Mouse (Mus musculus) olfactory bulb, adult 2 months (tissue): Measurements from ENCODE around the gene Pcbp4. TPM values are rescaled to one million over a fixed set of nuclear protein-coding genes. Genes with fewer than 3 reads are reported as not detected.

ENCODE experiments used
- H3K27ac ChIP-seq: fragments of 200-500 bp; 2 replicates; pipeline ENCODE4 v1.5.1; 2012; ENCODE audit warnings: low read depth, low read length; ENCODE audit not compliant: insufficient read depth
- H3K4me1 ChIP-seq: fragments of 200-500 bp; 2 replicates; pipeline ENCODE4 v1.6.1; 2012; ENCODE audit warnings: low read length; ENCODE audit not compliant: control insufficient read depth, insufficient read depth
- H3K4me3 ChIP-seq: fragments of 200-500 bp; 2 replicates; pipeline ENCODE4 v1.5.1; 2012; ENCODE audit warnings: mild to moderate bottlenecking, low read depth, low read length, moderate library complexity; ENCODE audit not compliant: insufficient read depth
- CTCF ChIP-seq: fragments of 200-500 bp; IDR thresholded peaks from 2 replicates; pipeline ENCODE4 v1.5.1; 2012; ENCODE audit warnings: low read depth, mild to moderate bottlenecking, low read length, moderate library complexity; ENCODE audit not compliant: insufficient read depth
- POLR2A ChIP-seq: fragments of 200-500 bp; IDR thresholded peaks from 2 replicates; pipeline ENCODE4 v1.6.1; 2012; ENCODE audit warnings: mild to moderate bottlenecking, low read depth, low read length, moderate library complexity; ENCODE audit not compliant: insufficient read depth
- WGBS: fragments of 180-500 bp; shearing (Covaris S2); methylation state at CpG from one replicate; pipeline ENCODE4 v1.1.7; 2018; 5-methylcytosine and 5-hydroxymethylcytosine counted together
- polyA plus RNA-seq: library from polyadenylated mRNA; stranded (reverse); fragments of >200 nt; gene quantifications from 2 replicates; pipeline ENCODE4 v1.2.4, GENCODE M21; 2012; ENCODE audit warnings: low replicate concordance; ENCODE audit not compliant: missing spikeins, insufficient read depth, insufficient read length

The Pcbp4 gene
- polyA plus RNA-seq, 1 experiment = not detected

- Histone ChIP-seq H3K27ac (no peak overlapping the region), H3K4me1 (peaks cover 32% of the 10 kb centered on the region), H3K4me3 (no peak overlapping the region)
- WGBS = 74% methylated on average over 15 of the region's 15 CpGs
- no peak for TF ChIP-seq POLR2A
Measured at GRCm38 (mm10) chr9:106459946-106460345, 6.9 kb downstream of the Pcbp4 start.

- 79% methylated on average over 18 of the region's 18 CpGs for WGBS
- TF ChIP-seq POLR2A (no peak), CTCF (no peak)
- Histone ChIP-seq H3K27ac (no peak overlapping the region), H3K4me1 (peaks cover 29% of the 10 kb centered on the region), H3K4me3 (no peak overlapping the region)
Measured at GRCm38 (mm10) chr9:106460401-106461025, 7.4 kb downstream of the Pcbp4 start.

- TF ChIP-seq CTCF (no peak), POLR2A (no peak)
- no peak overlapping the region for H3K27ac ChIP-seq
- 91% methylated on average over 9 of the region's 9 CpGs for WGBS
- no peak overlapping the region for H3K4me3 ChIP-seq
- H3K4me1 ChIP-seq = peaks cover 34% of the 10 kb centered on the region
Measured at GRCm38 (mm10) chr9:106461026-106461415, 7.9 kb downstream of the Pcbp4 start.

GRCm38 (mm10) chr9:106461641-106462429 lies 8.7 kb downstream of the Pcbp4 start:
- Histone ChIP-seq H3K27ac (no peak overlapping the region), H3K4me1 (peaks cover 30% of the 10 kb centered on the region), H3K4me3 (no peak overlapping the region)
- WGBS = 86% methylated on average over 16 of the region's 16 CpGs
- TF ChIP-seq POLR2A (no peak), CTCF (no peak)

- Histone ChIP-seq H3K27ac (no peak overlapping the region), H3K4me3 (no peak overlapping the region), H3K4me1 (peaks cover 26% of the 10 kb centered on the region)
- 96% methylated on average over 12 of the region's 12 CpGs for WGBS
- TF ChIP-seq CTCF (no peak), POLR2A (no peak)
Measured at GRCm38 (mm10) chr9:106462430-106462800, 9.3 kb downstream of the Pcbp4 start.

GRCm38 (mm10) chr9:106463122-106464063 lies 10.3 kb downstream of the Pcbp4 start:
- H3K4me3 ChIP-seq = no peak overlapping the region
- 87% methylated on average over 21 of the region's 21 CpGs for WGBS
- no peak overlapping the region for H3K27ac ChIP-seq
- TF ChIP-seq CTCF (no peak), POLR2A (no peak)
- H3K4me1 ChIP-seq = peaks cover 21% of the 10 kb centered on the region

GRCm38 (mm10) chr9:106464751-106465541 lies 11.9 kb downstream of the Pcbp4 start:
- WGBS = 2% methylated on average over 99 of the region's 99 CpGs
- TF ChIP-seq CTCF (no peak), POLR2A (peak; percentile 34)

GRCm38 (mm10) chr9:106465571-106466200 lies 12.6 kb downstream of the Pcbp4 start, which contains the start of gene Gpr62:
Gene Gpr62, minus strand, starts transcription at chr9:106465938.
- TF ChIP-seq POLR2A (no peak), CTCF (no peak)
- peak within 1 kb of the TSS; percentile 93 for H3K27ac ChIP-seq
- H3K4me1 ChIP-seq = peaks cover 14% of the 10 kb centered on the region
- WGBS = 19% methylated on average over 26 of the region's 26 CpGs
- peak within 1 kb of the TSS; percentile 77 for H3K4me3 ChIP-seq

More at GRCm38 (mm10) chr9:106464751-106465541, 11.9 kb downstream of the Pcbp4 start:
- Histone ChIP-seq H3K4me1 (peaks cover 20% of the 10 kb centered on the region), H3K4me3 (peak overlapping the region; percentile 77), H3K27ac (peak overlapping the region; percentile 93)
